Mouse (Mus musculus): ENCODE data around the gene Lypd5.
"Not testable (repeated sequence)": the region's sequence is repeated elsewhere in the genome, so short reads cannot be mapped to it uniquely, and the experiment has no call there.

Lypd5 gene

DNA sequence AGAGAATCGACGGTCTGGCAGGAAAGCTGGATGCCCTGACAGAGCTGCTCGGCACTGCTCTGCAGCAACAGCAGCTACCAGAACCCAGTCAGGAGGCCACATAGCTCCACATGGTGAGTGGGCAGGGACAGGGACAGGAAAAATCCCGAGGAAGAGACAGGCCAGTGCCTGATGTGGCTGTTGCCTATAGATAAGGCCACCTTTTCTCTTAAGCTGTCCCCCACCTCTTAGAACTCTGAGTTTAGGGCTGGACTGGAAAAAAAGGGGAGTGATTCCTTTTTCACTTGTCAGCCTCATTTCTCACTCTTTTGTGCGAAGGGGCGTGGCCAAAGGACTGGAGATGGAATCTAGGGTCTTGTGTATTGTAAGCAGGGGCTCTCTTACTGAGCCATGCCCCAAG, 35.1 kb downstream of the Lypd5 start:
- no peak for DNase-seq (ENCODE audit: low spot score)

DNA sequence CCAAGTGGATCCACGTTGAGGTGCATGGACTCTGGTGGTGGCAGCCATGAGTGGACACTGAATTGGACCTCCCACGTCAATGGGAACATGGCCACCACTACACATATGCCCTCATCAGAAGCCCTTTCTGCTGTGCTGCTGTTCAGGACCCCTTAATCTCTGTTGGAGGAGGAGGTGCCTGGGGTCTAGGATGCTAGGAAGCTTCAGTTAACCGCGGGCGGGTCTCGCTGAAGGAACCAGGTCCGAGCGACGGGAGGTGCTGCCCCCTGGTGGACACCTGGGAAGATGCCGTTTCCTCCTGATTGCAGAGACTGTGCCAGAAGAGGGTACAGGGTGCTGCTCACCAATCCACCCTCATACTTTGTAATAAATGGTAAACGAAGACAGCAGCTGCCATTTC, 35.8 kb downstream of the Lypd5 start:
- DNase-seq (ENCODE audit: low spot score), result peak; percentile 67

GRCm38 (mm10) chr7:24387059-24387556, 38.1 kb downstream of the Lypd5 start:
- no peak for DNase-seq (ENCODE audit: low spot score)

DNA sequence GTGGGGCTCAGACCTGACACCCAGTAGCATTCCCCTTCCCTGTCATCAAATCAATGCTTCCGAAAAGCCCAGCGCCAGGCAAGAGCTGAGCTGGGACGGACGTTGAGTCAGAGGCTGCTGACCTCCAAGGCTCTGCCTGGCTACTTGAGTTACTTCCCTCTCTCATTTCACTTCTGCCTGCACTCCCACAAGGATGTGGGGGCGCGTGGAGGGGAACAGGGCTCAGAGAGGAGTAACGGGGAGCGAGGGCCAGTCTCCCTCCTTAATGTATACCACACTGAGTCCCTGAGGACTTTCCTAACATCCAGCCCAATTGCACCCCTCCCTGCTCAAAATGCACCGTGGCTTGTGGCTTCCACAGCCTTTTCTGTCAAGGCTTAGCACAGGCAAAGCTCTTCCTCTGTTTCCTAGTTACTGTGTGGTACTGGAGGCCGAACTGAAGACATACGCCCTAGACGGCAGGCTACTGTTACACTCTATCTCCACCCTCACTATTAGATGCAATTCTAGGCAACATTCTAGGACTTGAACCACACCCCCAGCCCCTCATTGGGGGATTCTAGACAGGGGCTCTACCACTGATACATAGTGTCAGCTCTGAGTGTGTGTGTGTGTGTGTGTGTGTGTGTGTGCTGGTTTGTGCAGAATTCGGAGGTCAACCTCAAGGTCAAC, 40.7 kb downstream of the Lypd5 start:
- no peak for DNase-seq (ENCODE audit: low spot score)

- no peak for DNase-seq (ENCODE audit: low spot score)
Observed at GRCm38 (mm10) chr7:24390512-24390911, 41.5 kb downstream of the Lypd5 start.

- DNase-seq (ENCODE audit: low spot score), result no peak
Observed at GRCm38 (mm10) chr7:24391077-24391476, 42.1 kb downstream of the Lypd5 start.

- no peak for DNase-seq (ENCODE audit: low spot score)
Observed at GRCm38 (mm10) chr7:24391687-24392086, 42.7 kb downstream of the Lypd5 start.

- no peak for DNase-seq (ENCODE audit: low spot score)
Observed at GRCm38 (mm10) chr7:24394054-24394453, 45.1 kb downstream of the Lypd5 start.

DNA sequence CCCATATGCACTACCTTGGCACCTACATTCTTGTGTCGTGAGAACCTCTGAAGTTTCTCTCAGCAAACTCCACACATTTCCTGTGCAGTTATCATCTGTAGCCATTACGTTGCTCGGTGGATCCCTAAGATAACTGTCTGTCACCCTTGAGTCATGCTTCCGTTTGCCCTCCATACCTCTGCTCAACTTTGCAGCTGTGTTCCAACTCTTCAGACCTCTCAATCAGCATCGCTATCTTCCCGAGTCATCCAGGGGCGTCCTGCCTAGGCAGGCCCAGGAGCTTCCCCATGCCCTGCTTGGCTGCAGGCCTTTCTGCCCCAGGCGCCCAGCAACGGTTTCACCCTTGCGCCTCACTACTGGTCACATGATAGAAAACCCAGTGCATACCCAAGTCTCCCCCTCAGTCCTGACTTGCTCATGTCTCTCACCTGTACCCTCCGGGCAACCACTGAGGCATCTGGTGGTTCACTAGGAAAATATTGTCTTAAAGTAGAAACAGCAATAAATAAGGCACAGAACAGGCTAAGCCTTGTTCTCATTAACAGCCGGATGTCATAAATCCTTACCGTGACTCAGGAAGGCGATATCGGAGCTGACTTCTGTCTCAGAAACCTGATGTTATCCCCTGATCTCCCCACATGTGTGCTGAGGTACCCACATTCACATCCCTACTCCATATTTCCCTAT, 45.6 kb downstream of the Lypd5 start:
- no peak for DNase-seq (ENCODE audit: low spot score)

GRCm38 (mm10) chr7:24396832-24397231, 47.8 kb downstream of the Lypd5 start:
- no peak for DNase-seq (ENCODE audit: low spot score)

DNA sequence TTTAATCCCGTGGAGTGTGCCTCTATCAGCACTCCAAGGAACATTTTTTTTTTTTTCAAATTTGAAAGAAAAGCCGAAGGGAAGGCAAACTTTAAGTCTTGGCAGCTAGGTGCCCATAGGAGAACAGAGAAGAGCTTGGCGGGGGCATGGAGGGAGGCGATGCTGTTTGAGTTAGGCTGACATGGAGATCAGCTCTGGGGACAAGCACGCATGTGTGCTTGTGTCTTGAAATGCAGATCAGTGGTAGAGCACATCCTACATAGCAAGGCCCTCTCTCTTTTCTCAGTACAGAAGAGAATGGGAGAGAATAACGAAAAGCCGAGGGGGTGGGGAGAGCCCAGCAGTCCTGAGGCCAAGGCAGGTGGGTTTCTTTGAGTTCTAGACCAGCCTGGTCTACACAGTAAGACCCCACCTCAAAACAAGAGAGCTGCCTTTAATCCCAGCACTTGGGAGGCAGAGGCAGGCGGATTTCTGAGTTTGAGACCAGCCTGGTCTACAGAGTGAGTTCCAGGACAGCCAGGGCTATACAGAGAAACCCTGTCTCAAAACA, 49.4 kb downstream of the Lypd5 start:
- no peak for DNase-seq (ENCODE audit: low spot score)

- peak; percentile 94 for DNase-seq (ENCODE audit: low spot score)
Observed at GRCm38 (mm10) chr7:24399256-24400081, 50.5 kb downstream of the Lypd5 start, which contains the start of gene Smg9. Gene Smg9 (plus strand): TSS chr7:24399619.

DNA sequence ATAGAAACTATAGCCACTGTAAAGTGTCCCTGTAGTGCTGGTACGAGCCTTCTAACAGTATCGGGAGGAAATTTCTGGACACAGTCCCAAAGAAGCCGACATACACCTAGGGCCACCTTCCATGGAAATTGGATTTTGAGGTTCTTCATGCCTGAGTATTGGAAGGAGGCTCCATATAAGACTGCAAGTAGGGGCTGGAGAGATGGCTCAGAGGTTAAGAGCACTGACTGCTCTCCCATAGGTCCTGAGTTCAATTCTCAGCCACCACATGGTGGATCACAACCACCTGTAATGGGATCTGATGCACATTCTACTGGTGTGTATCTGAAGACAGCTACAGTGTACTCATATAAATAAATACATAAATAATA, 51.1 kb downstream of the Lypd5 start:
- DNase-seq (ENCODE audit: low spot score), result no peak

- not testable (repeated sequence) for DNase-seq (ENCODE audit: low spot score)
Observed at GRCm38 (mm10) chr7:24400489-24400888, 51.5 kb downstream of the Lypd5 start.

- no peak for DNase-seq (ENCODE audit: low spot score)
Observed at GRCm38 (mm10) chr7:24402851-24403250, 53.9 kb downstream of the Lypd5 start.
